Comparison of ENCODE assay signal across 7 mouse cellular contexts in genomic region chr2:84387394-84388022, GRCm38 (mm10). TPM values are rescaled to one million over a fixed set of nuclear protein-coding genes. Genes with fewer than 3 reads are reported as not detected.
DNase-seq lines count a peak whose midpoint lies in the region; ATAC-seq and TF ChIP-seq lines count a peak whose summit lies in the region.

No protein-coding gene starts in this region.

- no peak overlapping the region for H3K4me3 ChIP-seq in lung, embryonic 15.5 days
- peak overlapping the region; percentile 42 for H3K4me3 ChIP-seq in heart, embryonic 16.5 days (ENCODE audit: low read length)
- H3K4me3 ChIP-seq in liver, embryonic 11.5 days (ENCODE audit: low read depth, low read length): no peak overlapping the region; the same call in 1 of the 2 replicates
- H3K4me3 ChIP-seq in olfactory bulb, adult 2 months (ENCODE audit: insufficient read depth, low read depth, low read length): peak overlapping the region; percentile 5; the same call in 1 of the 2 replicates

- no peak overlapping the region for H3K27ac ChIP-seq in lung, embryonic 15.5 days
- H3K27ac ChIP-seq in heart, embryonic 16.5 days (ENCODE audit: low read length): peak overlapping the region; percentile 79
- no peak overlapping the region; the same call in 1 of the 2 replicates for H3K27ac ChIP-seq in liver, embryonic 11.5 days (ENCODE audit: low read depth, low read length)
- H3K27ac ChIP-seq in olfactory bulb, adult 2 months (ENCODE audit: insufficient read depth, low read depth, low read length): no peak overlapping the region

- no peak for DNase-seq in lung, postnatal 4 days
- no peak for DNase-seq in liver, embryonic 11.5 days (ENCODE audit: low spot score)
- DNase-seq in right cerebral cortex, postnatal 25 days: no peak
- no peak for DNase-seq in gastrocnemius, postnatal 36 days

- no peaks in the 10 kb centered on the region for H3K27me3 ChIP-seq in lung, embryonic 15.5 days
- H3K27me3 ChIP-seq in heart, embryonic 16.5 days (ENCODE audit: control insufficient read depth, insufficient read depth, low read length): no peaks in the 10 kb centered on the region
- H3K27me3 ChIP-seq in liver, embryonic 11.5 days (replicated peaks; ENCODE audit: control insufficient read depth, insufficient read depth, low read length): no peaks in the 10 kb centered on the region

- intact Hi-C loops in gastrocnemius, postnatal 36 days (cut with DNase I): no loop called here

- no peak overlapping the region for H3K9ac ChIP-seq in lung, embryonic 15.5 days
- peak overlapping the region; percentile 55 for H3K9ac ChIP-seq in heart, embryonic 16.5 days (ENCODE audit: low read length)
- H3K9ac ChIP-seq in liver, embryonic 11.5 days (ENCODE audit: low read depth, low read length): 0 out of 2 replicates have a peak overlapping the region, but pooled peaks have one; percentile 15

- ATAC-seq in lung, embryonic 15.5 days (ENCODE audit: borderline replicate concordance, extremely low read depth, low FRiP score, low TSS enrichment): no peak
- no peak for ATAC-seq in heart, embryonic 16.5 days (replicated peaks; ENCODE audit: extremely low read depth, insufficient read depth, low FRiP score)
- no peak for ATAC-seq in liver, embryonic 11.5 days (replicated peaks; ENCODE audit: low FRiP score)

- 61% methylated on average over 11 of the region's 11 CpGs for WGBS in lung, embryonic 15.5 days
- WGBS in heart, embryonic 16.5 days: 56% methylated on average over 11 of the region's 11 CpGs
- WGBS in liver, embryonic 11.5 days: 45% methylated on average over 11 of the region's 11 CpGs
- WGBS in olfactory bulb, adult 2 months: 78% methylated on average over 11 of the region's 11 CpGs

- H3K4me1 ChIP-seq in lung, embryonic 15.5 days: peaks cover 8% of the 10 kb centered on the region; the same call in 1 of the 2 replicates
- H3K4me1 ChIP-seq in heart, embryonic 16.5 days (ENCODE audit: control insufficient read depth, insufficient read depth, low read length): peaks cover 16% of the 10 kb centered on the region
- H3K4me1 ChIP-seq in liver, embryonic 11.5 days (replicated peaks; ENCODE audit: control insufficient read depth, insufficient read depth, low read length): peaks cover 3% of the 10 kb centered on the region; the same call in 1 of the 2 replicates
- no peaks in the 10 kb centered on the region for H3K4me1 ChIP-seq in olfactory bulb, adult 2 months (ENCODE audit: control insufficient read depth, insufficient read depth, low read length)

- no peaks in the 10 kb centered on the region for H3K9me3 ChIP-seq in lung, embryonic 15.5 days
- no peaks in the 10 kb centered on the region for H3K9me3 ChIP-seq in heart, embryonic 16.5 days (replicated peaks; ENCODE audit: control insufficient read depth, low read length)
- no peaks in the 10 kb centered on the region for H3K9me3 ChIP-seq in liver, embryonic 11.5 days (ENCODE audit: control insufficient read depth, low read length)

- H3K4me2 ChIP-seq in lung, embryonic 15.5 days: peak overlapping the region; percentile 35
- H3K4me2 ChIP-seq in heart, embryonic 16.5 days (ENCODE audit: low read depth, low read length): peak overlapping the region; percentile 56
- H3K4me2 ChIP-seq in liver, embryonic 11.5 days: peak overlapping the region; percentile 46

- no peak for TF ChIP-seq POLR2A in olfactory bulb, adult 2 months (IDR thresholded peaks at IDR 0.05; ENCODE audit: insufficient read depth, low read depth, low read length)

- no peaks in the 10 kb centered on the region for H3K36me3 ChIP-seq in lung, embryonic 15.5 days
- no peaks in the 10 kb centered on the region for H3K36me3 ChIP-seq in heart, embryonic 16.5 days (ENCODE audit: control insufficient read depth, insufficient read depth)
- H3K36me3 ChIP-seq in liver, embryonic 11.5 days (ENCODE audit: control insufficient read depth, insufficient read depth, low read length): no peaks in the 10 kb centered on the region

- TF ChIP-seq CTCF in olfactory bulb, adult 2 months (IDR thresholded peaks at IDR 0.05; ENCODE audit: insufficient read depth, low read depth, low read length): no peak

RNA-seq across cellular contexts. Expression of gene Calcrl, which starts 37.7 kb away (rescaled TPM):
- polyA plus RNA-seq in lung, embryonic 15.5 days (2015; fragmentation: Nextera tagmentation; extraction: Ambion mirVana): 60.6 and 77.1 TPM in 2 replicates
- polyA plus RNA-seq in heart, embryonic 16.5 days (2015; fragmentation: Nextera tagmentation; extraction: Ambion mirVana): 37.5 and 38.4 TPM in 2 replicates
- polyA plus RNA-seq in liver, embryonic 11.5 days (2014; fragmentation: Nextera tagmentation; extraction: Ambion mirVana): 30.4 and 37.2 TPM in 2 replicates
- not detected in 2 replicates for polyA plus RNA-seq in olfactory bulb, adult 2 months (2012; ENCODE audit: insufficient read depth, insufficient read length, low replicate concordance, missing spikeins)
- 10 to 100 TPM; 10.5 TPM for total RNA-seq in gastrocnemius, postnatal 36 days (2021)

Comparison
In these comparisons a context has a peak if more than half of its experiments do, and no peak if none do; other contexts are left out.
1. H3K4me3 ChIP-seq: peak in heart, embryonic 16.5 days (single experiment) and olfactory bulb, adult 2 months (single experiment); none in lung, embryonic 15.5 days (single experiment) and liver, embryonic 11.5 days (single experiment).
2. RNA of gene Calcrl, which starts 37.7 kb away (polyA plus RNA-seq): 60.6 to 77.1 TPM in lung, embryonic 15.5 days, 37.5 to 38.4 TPM in heart, embryonic 16.5 days and 30.4 to 37.2 TPM in liver, embryonic 11.5 days; not detected in olfactory bulb, adult 2 months; every median in the first group is over 10 times any median in the second.
3. Peak in every context shown above with its lines, with median percentiles within 50 percentile points of each other: H3K4me2 ChIP-seq.